Mouse (Mus musculus): ENCODE data around the gene Fam173b.
"Not testable (repeated sequence)": the region's sequence is repeated elsewhere in the genome, so short reads cannot be mapped to it uniquely, and the experiment has no call there.

Fam173b gene

DNA sequence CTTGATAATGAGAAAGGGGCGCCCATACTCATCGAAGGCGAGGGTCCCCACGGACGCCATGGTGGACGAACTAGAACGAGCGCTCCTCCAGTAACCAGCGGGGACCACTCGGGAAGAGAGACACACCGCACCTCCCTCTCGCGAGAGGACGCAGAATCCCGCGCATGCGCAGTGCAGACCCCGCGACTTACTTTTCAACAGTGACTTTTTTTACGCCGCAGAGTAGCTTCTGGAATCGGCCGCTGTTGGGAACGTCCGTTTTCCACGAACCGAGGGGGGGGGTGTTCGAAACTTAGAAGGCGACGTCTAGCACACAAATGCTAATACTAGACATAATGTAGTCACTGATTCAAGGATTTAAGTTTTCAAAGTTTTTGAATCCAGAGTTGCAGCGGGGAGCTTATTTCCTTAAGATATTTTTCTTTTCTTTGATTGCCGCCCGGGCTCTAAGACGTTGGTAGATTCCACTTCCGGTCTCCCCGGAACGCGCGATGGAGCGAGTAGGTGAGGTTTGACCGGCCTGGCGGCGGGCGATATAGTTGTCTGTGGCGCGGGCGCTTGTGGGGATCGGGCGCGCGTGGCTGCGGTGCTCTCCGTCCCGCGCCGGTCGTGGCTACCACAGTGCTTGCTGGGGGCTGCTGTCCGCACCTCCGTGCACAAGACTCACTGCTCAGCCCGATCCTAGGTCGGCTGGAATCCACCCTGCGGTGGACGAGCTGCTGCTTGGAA is at the start of gene Fam173b, which contains the start of gene Cct5:
TSS of gene Fam173b (plus strand) at position 207 of the 729 bp plus-strand sequence.
TSS of gene Cct5 (minus strand) at position 159 of the 729 bp plus-strand sequence.
- DNase-seq (ENCODE audit: low spot score): peak; percentile 99

DNA sequence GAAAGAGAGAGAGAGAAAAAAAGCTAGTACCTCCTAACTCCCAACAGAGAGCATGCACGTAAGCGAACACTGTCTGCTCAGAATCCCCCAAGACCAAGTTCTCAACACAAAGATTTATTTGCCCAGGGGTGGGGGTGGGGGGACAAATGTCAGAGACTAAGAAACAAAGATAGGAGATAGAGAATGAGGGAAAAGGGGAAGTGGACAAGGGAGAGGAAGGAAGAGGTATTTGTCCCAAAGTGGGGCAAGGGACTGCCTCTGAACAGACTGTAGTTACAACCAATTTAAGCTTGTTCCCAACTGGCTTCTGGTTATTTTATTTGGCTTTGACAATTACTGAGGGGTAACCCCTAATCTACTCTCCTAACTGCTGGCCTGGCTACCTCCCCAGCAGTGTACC is 46.8 kb upstream of the Fam173b start:
- no peak for DNase-seq (ENCODE audit: low spot score)

DNA sequence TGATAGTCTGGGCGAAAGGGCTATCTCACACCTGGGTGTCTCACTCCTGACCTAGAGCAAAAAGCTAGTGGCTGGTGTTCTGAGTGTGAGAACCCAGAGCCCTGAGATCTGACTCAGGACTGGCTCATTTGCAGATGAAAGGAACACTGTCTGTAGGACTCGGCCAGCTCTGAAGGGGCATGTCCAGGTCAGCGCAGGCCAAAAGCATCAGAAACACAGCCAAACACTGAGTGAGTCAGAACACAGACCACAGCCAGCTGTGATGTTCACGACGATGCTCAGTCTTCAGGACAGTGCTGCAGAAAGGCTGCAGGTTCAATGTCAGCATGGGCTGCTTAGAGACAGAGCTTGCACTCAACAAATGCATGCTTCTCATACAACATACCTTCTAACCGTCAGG is 40.3 kb upstream of the Fam173b start:
- no peak for DNase-seq (ENCODE audit: low spot score)

DNA sequence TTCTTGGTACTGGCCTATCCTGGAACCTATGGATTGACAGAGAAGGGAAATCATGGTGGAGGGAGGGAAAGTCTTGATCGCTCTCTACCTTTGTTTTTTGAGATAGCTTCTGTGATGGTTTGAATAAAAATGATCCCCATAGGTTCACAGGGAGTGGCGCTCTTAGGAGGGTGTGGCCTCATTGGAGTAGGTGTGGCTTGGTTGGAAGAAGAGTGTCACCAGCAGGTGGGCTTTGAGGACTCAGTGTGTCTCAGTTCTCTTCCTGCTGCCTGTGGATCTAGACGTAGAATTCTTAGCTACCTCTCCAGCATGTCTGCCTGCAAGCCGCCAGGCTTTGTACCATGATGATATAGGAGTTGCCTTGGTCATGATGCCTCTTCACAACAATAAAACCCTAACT is 39.7 kb upstream of the Fam173b start:
- DNase-seq (ENCODE audit: low spot score): no peak

DNA sequence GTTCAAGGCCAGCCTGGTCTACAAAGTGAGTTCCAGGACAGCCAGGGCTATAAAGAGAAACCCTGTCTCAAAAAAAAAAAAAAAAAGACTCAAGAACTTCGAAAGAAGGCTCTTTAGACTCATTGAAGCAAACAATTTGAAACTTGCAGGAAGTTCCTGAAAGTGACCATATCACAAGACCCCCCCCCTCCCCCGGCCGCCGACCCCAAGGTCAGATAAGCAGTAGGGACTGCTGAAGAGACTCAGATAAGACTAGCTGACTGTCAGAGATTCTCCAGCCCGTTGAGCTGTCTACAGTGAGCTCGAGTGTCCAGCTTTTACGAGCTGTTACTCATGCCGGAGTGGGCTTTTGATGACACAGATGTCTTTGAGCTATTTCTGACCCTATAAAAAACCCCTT is 38.8 kb upstream of the Fam173b start:
- no peak for DNase-seq (ENCODE audit: low spot score)

DNA sequence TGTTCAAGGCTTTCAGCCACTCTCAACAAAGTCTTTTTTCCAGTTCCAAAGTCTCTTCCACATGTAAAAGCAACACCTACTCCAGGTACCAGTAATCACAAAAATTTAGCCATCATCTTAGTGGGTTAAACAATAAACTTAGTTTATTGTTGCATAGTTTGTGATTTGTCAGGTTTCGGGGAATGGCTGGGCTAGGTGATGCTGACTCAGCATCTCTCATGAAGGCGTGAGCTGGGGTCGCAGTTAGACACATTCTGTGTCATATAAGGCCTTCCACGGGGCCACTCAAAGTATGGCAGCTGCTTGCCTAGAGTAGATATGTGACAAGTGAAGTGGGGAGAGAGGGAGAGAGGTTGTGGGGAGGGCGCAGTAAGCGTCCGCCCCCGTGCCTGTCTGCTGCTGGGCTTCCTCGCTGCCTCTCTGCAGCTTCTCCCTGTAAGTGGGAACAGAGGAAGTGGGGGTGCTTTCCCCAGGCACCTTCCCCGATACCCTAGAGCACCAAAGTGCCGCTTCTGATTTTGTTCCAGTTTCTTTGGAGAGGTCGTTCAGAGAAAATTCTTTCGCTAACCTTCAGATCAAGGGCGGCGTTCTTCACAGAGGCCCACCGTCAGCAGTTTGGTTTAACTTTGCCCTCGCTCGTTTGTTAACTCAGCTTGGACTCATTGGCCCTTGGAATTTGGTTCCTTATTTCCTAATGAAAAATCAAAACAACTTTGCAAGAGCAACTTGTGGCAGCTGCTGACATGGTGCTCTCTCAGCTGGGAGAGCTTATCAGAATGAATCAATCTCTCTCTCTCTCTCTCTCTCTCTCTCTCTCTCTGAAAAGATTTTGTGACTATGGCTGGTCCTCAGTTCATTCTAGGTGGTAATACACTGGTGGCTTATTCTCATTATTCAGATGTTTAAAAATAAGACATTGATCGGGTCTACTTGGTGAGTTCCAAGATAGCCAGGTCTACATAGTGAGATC is 37.8 kb upstream of the Fam173b start:
- DNase-seq (ENCODE audit: low spot score): no peak

DNA sequence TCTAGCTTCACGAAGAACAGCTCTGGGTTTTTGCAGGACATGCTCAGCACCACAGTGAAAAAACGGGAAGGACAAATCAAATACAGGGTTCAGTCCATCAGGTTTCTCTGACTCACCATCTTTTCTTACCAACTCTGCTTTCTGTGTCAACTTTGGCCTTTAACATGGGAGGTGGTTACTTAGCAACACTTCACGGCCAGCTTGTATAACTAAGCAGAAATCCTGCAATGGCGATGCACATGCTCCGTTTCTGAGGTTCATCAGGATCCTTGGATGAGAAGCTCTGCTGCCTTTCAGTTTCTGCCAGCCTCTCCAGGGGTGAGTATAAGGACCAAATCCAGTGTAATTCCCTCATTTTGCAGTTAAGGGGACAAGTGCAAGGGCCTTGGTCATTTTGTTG is 36.5 kb upstream of the Fam173b start, which contains the start of gene Cmbl:
TSS of gene Cmbl (plus strand) at position 206 of the 400 bp plus-strand sequence.
- no peak for DNase-seq (ENCODE audit: low spot score)

DNA sequence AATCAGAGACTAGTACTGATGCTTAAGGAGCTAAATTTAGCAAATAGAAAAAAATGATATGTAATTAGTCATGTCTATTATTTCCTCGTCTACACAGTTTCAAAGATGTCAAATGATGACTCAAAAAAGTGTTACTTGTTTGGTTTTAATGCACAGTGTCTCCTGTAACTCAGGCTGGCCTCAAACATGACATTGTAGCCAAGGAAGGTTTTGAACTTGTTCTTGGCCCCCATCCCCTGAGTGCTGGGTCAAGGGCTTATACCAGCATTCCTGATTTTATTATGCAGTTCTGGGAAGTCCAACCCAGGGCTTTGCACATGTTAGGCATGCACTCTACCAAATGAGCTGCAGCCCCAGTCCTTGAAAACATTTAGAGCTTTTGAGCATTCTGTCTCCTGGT is 35.9 kb upstream of the Fam173b start:
- DNase-seq (ENCODE audit: low spot score): no peak

DNA sequence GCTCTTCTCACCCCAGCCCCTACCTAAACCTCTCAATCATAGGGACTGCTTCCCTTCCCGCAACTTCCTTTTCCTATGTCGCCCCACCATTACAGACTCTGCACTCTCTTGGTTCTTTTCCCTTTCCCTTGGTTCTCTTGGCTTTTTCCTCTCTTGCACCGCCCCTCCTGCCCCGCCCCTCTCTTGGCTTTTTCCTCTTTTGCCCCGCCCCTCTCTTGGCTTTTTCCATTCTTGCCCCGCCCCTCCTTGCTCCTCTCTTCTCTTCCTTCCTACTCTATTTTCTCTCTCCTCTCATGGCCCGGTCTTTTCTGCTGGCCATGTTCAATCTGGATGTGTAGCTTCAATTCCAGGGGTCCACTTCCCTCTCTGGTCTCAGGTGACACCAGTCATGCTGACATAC is 34.2 kb upstream of the Fam173b start:
- no peak for DNase-seq (ENCODE audit: low spot score)

DNA sequence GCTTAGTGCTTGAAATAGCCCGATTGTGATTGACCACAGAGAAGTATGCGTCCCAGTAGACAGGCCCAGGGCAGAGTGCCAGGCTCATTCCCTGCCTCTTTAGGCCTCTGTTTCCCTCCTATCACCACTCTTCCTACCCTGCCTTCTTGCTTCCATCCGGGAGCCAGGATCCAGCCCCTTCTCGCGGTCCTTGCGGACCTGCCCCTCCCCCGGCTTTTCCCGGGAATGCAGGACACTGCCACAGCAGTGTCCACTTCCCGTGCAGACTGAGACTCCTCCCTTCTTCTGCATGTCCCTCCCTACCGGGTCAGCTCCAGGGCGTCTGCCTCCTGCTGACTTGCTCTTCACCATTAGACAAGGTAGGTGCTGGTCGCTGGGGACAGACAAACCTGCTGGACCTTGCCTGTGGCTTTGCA is 33.1 kb upstream of the Fam173b start:
- DNase-seq (ENCODE audit: low spot score): peak; percentile 41

DNA sequence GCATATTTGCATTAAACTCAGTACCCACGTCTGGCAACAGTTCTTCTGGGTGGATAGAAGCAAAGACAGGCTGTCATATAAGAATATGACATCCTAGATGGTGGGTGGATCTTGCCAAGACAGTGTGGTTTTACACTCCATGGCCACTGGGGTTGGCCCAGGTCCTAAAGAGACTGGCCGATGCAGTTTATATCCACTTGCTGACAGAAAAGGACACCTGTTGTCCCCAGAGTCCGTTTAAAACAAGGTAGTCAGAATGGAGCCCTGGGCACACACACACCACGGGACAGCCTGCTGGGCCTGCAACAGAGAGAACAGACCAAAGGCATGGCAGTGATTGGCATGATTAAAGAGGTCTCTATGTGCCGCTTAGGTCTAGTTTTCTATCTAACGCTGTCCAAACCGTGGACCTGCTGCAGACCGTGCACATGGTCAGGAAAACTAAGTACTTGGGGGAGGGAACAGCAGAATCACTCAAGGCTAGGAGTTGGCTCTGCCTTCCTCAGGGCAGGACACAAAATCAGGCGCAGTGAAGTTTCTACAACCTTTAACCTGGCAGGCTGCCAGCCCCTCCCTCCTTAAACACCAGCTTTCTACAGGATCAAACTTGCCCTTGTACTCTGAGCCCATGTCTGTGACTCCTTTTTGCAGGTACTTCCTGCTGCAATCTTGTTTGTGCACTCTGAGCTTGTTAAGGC is 32.2 kb upstream of the Fam173b start:
- DNase-seq (ENCODE audit: low spot score): peak; percentile 77

DNA sequence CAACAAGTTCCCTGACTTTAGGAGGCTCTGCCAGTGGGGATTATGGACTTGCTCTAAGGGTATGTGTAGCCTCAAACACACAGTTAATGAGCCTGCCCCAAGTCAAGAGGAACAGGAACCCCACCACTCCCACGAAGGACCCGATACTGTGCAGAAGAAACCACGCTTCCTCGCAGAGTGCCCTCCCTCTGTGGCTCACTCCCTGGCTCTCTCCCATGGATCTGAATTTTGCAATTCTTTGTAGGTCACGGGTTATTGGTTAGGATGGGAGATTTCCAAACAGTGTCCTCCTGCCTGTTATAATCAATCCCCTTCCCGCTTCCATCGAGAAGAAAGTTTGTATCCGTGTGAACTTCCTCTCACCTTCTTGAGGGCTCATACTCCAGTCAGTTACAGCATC is 30.7 kb upstream of the Fam173b start:
- DNase-seq (ENCODE audit: low spot score): no peak

DNA sequence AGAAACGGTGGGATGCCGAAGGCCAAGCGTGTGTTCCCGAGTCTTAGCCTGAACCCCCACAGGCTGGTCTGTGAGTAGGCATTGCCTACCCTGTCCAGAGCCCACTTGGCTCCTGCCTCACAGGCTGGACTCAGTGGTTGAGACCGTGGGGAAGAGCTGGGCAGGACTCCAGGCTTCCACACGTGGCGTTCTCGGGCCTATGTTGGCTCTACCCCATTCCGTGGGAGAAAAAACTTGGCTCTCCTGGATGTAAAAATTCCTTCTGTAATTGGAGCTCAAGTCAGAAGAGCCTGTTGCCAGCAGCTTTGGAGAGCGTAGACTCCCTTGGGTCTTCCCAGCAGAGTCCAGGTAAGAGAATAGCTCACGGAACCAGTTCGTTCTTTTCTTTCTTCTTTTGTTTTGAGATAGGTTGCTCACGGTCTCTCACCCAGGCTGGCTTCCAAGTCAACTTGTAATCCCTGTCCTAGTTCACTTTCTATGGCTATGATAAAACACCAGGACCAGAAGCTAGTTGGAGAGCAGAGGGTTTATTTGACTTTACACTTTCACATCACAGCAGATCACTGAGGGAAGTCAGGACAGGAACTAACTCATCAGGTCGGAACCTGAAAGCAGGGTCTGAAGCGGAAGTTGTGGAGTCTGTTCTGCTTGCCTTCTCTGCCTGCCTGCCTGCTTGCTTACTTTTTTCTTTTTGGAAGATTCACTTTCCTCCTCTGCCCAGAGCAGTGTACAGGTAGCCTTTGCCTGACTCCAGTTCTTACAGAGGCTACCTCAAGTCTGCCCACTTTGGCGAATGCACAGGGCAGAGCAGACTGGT is 29.5 kb upstream of the Fam173b start:
- DNase-seq (ENCODE audit: low spot score): no peak

DNA sequence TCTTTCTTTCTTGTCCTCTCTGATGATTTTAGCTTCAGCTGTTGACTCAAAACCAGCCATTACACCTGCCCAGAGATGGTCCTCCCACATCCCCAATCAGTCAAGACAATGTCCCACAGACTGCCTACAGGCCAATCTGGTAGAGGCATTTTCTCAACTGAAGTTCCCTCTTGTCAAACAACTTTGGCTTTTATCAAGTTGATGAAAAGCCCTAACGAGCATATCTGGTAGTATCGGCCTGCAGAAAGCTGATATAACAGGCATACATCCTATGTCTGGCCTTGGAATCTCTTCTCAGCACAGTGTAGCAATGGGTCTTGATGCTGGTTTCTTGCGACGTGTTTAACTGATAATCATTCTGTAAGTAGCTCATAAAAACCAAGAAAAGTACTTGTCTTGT is 28.4 kb upstream of the Fam173b start:
- DNase-seq (ENCODE audit: low spot score): no peak

DNA sequence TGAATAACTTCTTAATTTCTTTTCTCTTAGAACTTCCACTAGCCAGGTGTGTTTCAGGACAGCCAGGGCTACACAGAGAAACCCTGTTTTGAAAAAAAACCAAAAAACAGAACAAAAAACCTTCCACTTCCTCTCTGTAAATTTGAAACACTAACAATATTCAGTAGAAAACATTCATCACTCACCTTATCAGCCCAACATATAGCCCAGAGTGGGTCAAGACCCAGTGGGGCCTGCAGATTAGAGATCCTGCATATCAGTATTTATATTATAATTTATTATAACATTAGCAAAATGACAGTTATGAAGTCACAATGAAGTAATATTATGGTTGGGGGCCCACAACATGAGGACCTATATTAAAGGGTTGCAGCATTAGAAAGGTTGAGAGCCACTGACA is 28.0 kb upstream of the Fam173b start:
- DNase-seq (ENCODE audit: low spot score): no peak

DNA sequence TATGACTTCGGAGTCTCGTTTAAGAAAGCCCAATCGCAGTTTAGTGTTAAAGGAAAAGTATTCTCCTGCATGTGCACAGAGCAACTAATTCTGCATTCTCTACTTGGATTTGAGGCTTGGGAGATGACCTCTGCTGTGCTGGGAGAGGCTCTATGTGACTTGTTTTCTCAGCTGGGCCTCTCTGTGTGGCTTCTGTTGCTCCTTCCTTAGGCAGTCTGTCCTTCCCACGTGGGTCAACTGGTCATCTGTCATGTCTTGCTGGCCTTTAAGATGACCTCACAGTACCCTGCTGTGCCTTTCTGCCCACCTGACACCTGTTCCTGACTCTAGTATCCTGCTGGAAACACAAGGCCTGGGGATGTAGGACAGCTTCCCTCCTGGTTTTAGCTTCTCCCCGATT is 25.6 kb upstream of the Fam173b start:
- DNase-seq (ENCODE audit: low spot score): no peak

DNA sequence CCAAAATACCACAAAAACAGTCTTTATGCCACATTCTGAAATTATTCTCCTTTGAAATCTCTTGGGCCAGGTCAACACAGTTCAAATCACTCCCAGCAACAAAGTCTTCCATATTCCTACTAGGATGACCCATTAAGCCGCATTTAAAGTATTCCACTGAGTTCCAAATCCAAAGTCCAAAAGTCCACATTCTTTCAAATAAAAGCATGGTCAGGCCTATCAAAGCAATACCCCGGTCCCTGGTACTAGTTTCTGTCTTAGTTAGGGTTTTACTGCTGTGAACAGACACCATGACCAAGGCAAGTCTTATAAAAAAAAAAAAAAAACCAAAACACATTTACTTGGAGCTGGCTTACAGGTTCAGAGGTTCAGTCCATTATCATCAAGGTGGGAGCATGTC is 20.6 kb upstream of the Fam173b start:
- not testable (repeated sequence) for DNase-seq (ENCODE audit: low spot score)

DNA sequence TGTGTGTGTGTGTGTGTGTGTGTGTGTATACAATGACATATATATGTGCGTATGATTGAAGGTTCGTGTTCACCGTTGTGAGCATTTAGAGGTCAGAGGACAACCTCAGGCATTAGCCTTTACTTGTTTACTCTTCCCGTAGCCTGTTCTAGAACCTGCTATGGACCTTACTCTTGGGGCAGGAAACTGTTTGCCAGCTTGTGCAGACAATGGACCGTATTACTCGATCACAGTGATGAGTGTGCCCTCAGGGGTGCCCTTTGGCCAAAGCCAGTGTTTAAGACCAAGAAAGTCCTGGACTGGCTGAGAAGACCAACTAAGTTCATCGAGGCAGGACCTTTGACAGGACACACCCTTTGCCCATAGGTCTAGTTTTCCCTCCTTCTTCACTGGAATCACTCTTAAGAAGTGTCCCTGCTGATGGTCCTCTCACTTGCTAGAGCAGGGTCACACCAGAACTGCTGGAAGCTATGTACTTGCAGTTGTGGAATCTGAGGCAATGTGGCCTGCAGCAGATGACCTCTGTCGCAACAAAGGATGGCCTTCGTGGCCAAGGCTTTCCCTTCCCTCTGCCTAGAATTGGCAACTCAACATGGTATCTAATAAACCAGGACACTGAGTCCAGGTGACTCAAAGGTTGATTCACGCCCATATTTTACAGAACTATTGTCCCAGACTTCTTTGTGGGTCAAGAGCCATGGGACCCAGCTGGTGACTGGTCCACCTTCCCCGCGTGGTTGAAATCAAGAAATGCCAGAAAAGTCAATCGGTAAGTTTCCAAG is 18.2 kb upstream of the Fam173b start:
- DNase-seq (ENCODE audit: low spot score): no peak

DNA sequence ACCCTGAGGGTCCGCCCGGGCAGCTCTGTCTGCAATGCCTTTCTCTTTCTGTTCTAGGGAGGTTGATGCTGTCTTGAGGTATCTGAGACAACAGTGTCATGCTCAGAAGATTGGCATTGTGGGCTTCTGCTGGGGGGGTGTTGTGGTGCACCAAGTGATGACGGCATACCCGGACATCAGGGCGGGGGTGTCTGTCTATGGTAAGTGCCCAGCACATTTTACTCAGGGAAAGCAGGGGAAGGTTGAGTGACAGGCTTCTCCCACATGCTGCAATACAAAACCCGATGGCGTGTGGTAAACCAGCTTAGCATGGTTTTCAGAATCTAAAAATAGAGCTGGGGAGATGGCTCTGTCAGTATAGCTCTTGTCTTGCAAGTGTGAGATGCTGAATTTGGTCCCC is 16.4 kb upstream of the Fam173b start:
- no peak for DNase-seq (ENCODE audit: low spot score)

DNA sequence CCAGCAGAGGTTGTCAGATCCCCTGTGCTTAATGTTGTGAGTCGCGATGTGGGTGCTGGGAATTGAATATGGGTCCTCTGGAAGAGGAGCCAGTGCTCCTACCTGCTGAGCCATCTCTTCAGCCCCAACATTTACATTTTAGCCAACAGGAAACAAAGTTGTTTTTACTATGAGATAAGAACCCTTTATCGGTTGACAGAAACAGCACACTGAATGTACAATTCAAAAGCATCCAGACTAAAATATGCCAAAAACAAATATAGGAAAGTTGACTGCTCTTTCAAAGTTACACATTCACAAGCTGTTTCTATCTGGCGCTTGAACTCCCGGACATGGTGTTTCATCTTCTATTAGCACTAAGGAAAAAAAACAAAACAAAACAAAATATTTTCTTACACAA is 15.6 kb upstream of the Fam173b start:
- no peak for DNase-seq (ENCODE audit: low spot score)

DNA sequence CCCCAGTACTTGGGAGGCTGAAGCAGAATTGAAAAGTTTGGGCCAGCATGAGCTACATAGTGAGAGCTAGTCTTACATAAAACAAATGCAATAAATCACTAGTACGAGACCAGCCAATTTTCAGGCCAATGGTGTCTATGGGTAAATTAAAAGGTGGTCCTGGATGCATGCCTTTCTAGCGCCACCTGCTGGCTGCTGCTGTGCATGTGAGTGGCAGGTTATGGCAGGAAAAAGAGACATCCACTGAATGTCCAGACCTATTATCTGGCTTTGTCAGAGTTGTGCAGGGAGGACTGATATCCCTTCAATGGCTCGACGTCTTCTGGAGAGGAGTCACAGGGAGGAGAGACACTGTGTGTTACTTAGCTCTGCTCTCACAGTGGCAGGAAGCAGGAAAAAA is 15.1 kb upstream of the Fam173b start:
- peak; percentile 87 for DNase-seq (ENCODE audit: low spot score)
